Mouse (Mus musculus) G1E (cell line): ENCODE data around the gene Echdc3.

Experiments
- CTCF ChIP-seq: IDR thresholded peaks from 2 replicates; pipeline ENCODE4 v1.5.1; 2012; ENCODE audit warnings: low read depth, low read length, inconsistent platforms, mixed read lengths
- GATA1 ChIP-seq: IDR thresholded peaks from 2 replicates; pipeline ENCODE4 v1.6.1; 2012; ENCODE audit warnings: borderline replicate concordance, low read length, inconsistent platforms, mixed read lengths
- POLR2AphosphoS5 ChIP-seq: IDR thresholded peaks from 2 replicates; pipeline ENCODE4 v1.6.1; 2012; ENCODE audit warnings: low read depth, low read length, inconsistent platforms; ENCODE audit not compliant: insufficient replicate concordance
- TAL1 ChIP-seq: conservative IDR thresholded peaks from 2 replicates; pipeline ENCODE4 v1.6.1; 2012; ENCODE audit warnings: low read depth, low read length, inconsistent platforms, mixed read lengths

DNA sequence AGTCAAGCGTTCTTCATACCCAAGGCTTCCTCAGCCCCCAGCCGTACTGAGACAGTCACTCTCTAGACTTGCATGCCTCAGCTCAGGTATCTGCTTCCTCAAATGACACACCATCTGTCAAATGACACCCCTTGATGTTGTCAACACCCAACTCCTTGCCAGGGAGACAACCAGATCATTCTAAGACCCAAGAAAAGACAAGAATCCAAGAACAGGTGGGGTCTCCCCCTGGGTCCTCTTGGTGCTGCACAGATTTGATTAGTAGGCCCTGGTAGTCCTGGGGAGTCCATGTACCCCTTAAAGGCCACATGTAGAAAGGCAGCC is 23.2 kb downstream of the Echdc3 start:
- no peak for TF ChIP-seq CTCF
- TF ChIP-seq TAL1 = no peak
- no peak for TF ChIP-seq POLR2AphosphoS5
- no peak for TF ChIP-seq GATA1
